Mouse (Mus musculus) midbrain, postnatal 0 days (tissue): Measurements from ENCODE around the gene Copa. TPM values are rescaled to one million over a fixed set of nuclear protein-coding genes. Genes with fewer than 3 reads are reported as not detected.

Source experiments
- ATAC-seq: fragments of 200-750 bp; cut with Nextera tagmentation; 2 replicates; pipeline ENCODE4 v1.8.0; 2017; ENCODE audit warnings: moderate number of reproducible peaks, mild to moderate bottlenecking, moderate TSS enrichment, moderate library complexity; ENCODE audit not compliant: low FRiP score
- DNase-seq: peaks from one replicate; pipeline ENCODE4 v3.0.0-alpha.2; 2015; ENCODE audit warnings: low spot score
- H3K27ac ChIP-seq: fragments of 300-500 bp; sonication (generic); 2 replicates; pipeline ENCODE4 v1.5.1; 2014; ENCODE audit warnings: low read depth, mild to moderate bottlenecking, low read length, mixed read lengths
- H3K27me3 ChIP-seq: fragments of 300-500 bp; sonication (generic); 2 replicates; pipeline ENCODE4 v1.6.1; 2014; ENCODE audit warnings: low read length, control low read depth, mixed read lengths; ENCODE audit not compliant: insufficient read depth
- H3K36me3 ChIP-seq: fragments of 300-500 bp; sonication (generic); 2 replicates; pipeline ENCODE4 v1.6.1; 2014; ENCODE audit warnings: low read length, control low read depth, mixed read lengths; ENCODE audit not compliant: insufficient read depth
- H3K4me1 ChIP-seq: fragments of 300-500 bp; sonication (generic); 2 replicates; pipeline ENCODE4 v1.6.1; 2014; ENCODE audit warnings: mild to moderate bottlenecking, control low read depth, antibody characterized with exemption, low read length, mixed read lengths; ENCODE audit not compliant: insufficient read depth
- H3K4me2 ChIP-seq: fragments of 300-500 bp; sonication (generic); 2 replicates; pipeline ENCODE4 v1.6.1; 2014; ENCODE audit warnings: low read depth, mild to moderate bottlenecking, low read length, mixed read lengths; ENCODE audit not compliant: poor library complexity, severe bottlenecking
- H3K4me3 ChIP-seq: fragments of 300-500 bp; sonication (generic); 2 replicates; pipeline ENCODE4 v1.5.1; 2014; ENCODE audit warnings: low read depth, mild to moderate bottlenecking, low read length, moderate library complexity
- H3K9ac ChIP-seq: fragments of 300-500 bp; sonication (generic); replicated peaks from 2 replicates; pipeline ENCODE4 v1.6.1; 2014; ENCODE audit warnings: mild to moderate bottlenecking, low read length, moderate library complexity, mixed read lengths; ENCODE audit not compliant: poor library complexity, severe bottlenecking
- H3K9me3 ChIP-seq: fragments of 300-500 bp; sonication (generic); 2 replicates; pipeline ENCODE4 v1.6.1; 2016; ENCODE audit warnings: low read length, control low read depth
- CTCF ChIP-seq: IDR thresholded peaks from 2 replicates; pipeline ENCODE4 v1.5.1; 2016; ENCODE audit warnings: antibody characterized with exemption, mild to moderate bottlenecking
- WGBS: fragments of 180-500 bp; shearing (Covaris S2); extraction: QIAGEN DNeasy Blood & Tissue Kit; methylation state at CpG from one replicate; pipeline ENCODE4 v1.1.7; 2014; 5-methylcytosine and 5-hydroxymethylcytosine counted together
- polyA plus RNA-seq: library from polyadenylated mRNA; unstranded; fragments of >200 nt; fragmentation: Nextera tagmentation; extraction: Ambion mirVana; gene quantifications from 2 replicates; pipeline ENCODE4 v1.2.1, GENCODE M21; 2015
- total RNA-seq: library from RNA; depleted of rRNA; stranded (reverse); fragments of >200 nt; gene quantifications from 2 replicates; pipeline ENCODE4 v1.2.3, GENCODE M21; 2014

Copa gene
- total and polyA plus RNA-seq, 2 experiments from 2014 or later: 155 to 207 TPM

DNA sequence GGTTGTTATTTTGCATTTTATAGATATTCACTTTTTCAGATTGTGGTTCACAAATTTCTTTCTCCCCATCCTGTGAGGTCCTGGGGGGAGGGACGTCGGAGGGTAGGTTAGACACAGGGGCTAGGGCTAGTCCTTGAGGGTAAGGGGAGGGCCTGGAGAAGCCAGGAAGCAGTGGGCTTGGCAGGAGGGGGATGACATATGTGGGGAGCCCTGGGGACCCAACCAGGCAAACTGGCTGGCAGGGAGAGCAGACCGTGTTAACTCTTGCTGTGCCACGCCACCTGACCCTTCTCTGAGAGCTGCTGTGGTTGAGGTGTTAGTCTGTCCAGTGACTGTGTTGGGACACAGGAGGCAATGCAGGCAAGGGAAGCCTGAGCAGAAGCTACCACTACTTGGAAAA, 21.7 kb upstream of the Copa start:
- DNase-seq (peak; percentile 60), ATAC-seq (no peak)
- Histone ChIP-seq H3K36me3 (peaks cover 6% of the 10 kb centered on the region), H3K4me2 (no peak overlapping the region), H3K4me1 (no peaks in the 10 kb centered on the region), H3K9me3 (no peaks in the 10 kb centered on the region), H3K9ac (no peak overlapping the region), H3K4me3 (no peak overlapping the region), H3K27me3 (no peaks in the 10 kb centered on the region), H3K27ac (no peak overlapping the region)
- WGBS: 46% methylated on average over 4 of the region's 4 CpGs
- TF ChIP-seq CTCF: no peak

DNA sequence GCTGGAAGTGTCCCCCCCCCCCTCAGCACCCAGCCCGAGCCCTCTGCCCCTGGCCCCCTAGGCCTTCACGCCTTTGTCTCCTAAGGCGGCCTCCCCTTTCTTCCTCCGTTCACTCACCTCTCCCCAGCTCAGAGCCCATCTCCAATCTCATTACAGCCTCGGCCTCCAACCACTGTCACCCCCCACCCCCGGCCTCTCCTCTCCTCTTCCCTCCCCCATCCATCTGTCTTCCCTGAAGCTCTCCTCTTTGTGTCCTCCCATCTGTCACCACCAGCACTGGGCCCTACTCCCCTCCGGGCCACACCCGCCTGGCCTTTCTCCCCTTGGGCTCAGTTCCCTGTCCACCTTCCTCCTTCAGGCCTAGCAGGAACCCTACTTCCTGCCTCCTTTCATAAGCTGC, 21.1 kb upstream of the Copa start:
- Histone ChIP-seq H3K27ac (no peak overlapping the region), H3K27me3 (no peaks in the 10 kb centered on the region), H3K4me1 (no peaks in the 10 kb centered on the region), H3K9me3 (no peaks in the 10 kb centered on the region), H3K36me3 (peaks cover 8% of the 10 kb centered on the region), H3K9ac (no peak overlapping the region), H3K4me3 (no peak overlapping the region), H3K4me2 (no peak overlapping the region)
- no peak for TF ChIP-seq CTCF
- 22% methylated on average over 8 of the region's 8 CpGs for WGBS
- ATAC-seq: peak; percentile 9; the same call in 1 of the 2 replicates
- DNase-seq: peak; percentile 60

GRCm38 (mm10) chr1:172062101-172062500, 20.2 kb upstream of the Copa start:
- H3K9ac ChIP-seq: no peak overlapping the region
- no peaks in the 10 kb centered on the region for H3K9me3 ChIP-seq
- no peaks in the 10 kb centered on the region for H3K27me3 ChIP-seq
- ATAC-seq (no peak), DNase-seq (no peak)
- TF ChIP-seq CTCF: no peak
- no peak overlapping the region for H3K27ac ChIP-seq
- peaks cover 17% of the 10 kb centered on the region for H3K36me3 ChIP-seq
- H3K4me1 ChIP-seq: no peaks in the 10 kb centered on the region
- H3K4me3 ChIP-seq: no peak overlapping the region
- WGBS: 81% methylated on average over 2 of the region's 2 CpGs
- H3K4me2 ChIP-seq: no peak overlapping the region

GRCm38 (mm10) chr1:172063291-172064023, 18.9 kb upstream of the Copa start:
- H3K9me3 ChIP-seq: no peaks in the 10 kb centered on the region
- H3K9ac ChIP-seq: no peak overlapping the region
- H3K27ac ChIP-seq: no peak overlapping the region
- peaks cover 31% of the 10 kb centered on the region for H3K36me3 ChIP-seq
- 67% methylated on average over 4 of the region's 4 CpGs for WGBS
- no peaks in the 10 kb centered on the region for H3K27me3 ChIP-seq
- no peak for TF ChIP-seq CTCF
- DNase-seq (no peak), ATAC-seq (no peak)
- no peak overlapping the region for H3K4me3 ChIP-seq
- H3K4me1 ChIP-seq: no peaks in the 10 kb centered on the region
- H3K4me2 ChIP-seq: no peak overlapping the region

GRCm38 (mm10) chr1:172064613-172065141, 17.7 kb upstream of the Copa start:
- DNase-seq (peak; percentile 69), ATAC-seq (peak; percentile 50; the same call in 1 of the 2 replicates)
- 49% methylated on average over 13 of the region's 13 CpGs for WGBS
- Histone ChIP-seq H3K4me2 (no peak overlapping the region), H3K9me3 (no peaks in the 10 kb centered on the region), H3K4me3 (no peak overlapping the region), H3K27ac (no peak overlapping the region), H3K9ac (no peak overlapping the region), H3K4me1 (no peaks in the 10 kb centered on the region), H3K36me3 (peaks cover 43% of the 10 kb centered on the region), H3K27me3 (no peaks in the 10 kb centered on the region)
- TF ChIP-seq CTCF: no peak

GRCm38 (mm10) chr1:172070227-172070626, 12.1 kb upstream of the Copa start:
- Histone ChIP-seq H3K27me3 (no peaks in the 10 kb centered on the region), H3K9ac (no peak overlapping the region), H3K4me2 (no peak overlapping the region), H3K36me3 (peaks cover 92% of the 10 kb centered on the region), H3K27ac (no peak overlapping the region), H3K4me1 (no peaks in the 10 kb centered on the region), H3K9me3 (no peaks in the 10 kb centered on the region), H3K4me3 (no peak overlapping the region)
- no peak for DNase-seq
- ATAC-seq: no peak
- 82% methylated on average over 6 of the region's 6 CpGs for WGBS
- no peak for TF ChIP-seq CTCF
